Mouse (Mus musculus): Measurements from ENCODE around the gene Thsd4. TPM values are rescaled to one million over a fixed set of nuclear protein-coding genes. Genes with fewer than 3 reads are reported as not detected.
"Not testable (repeated sequence)": the region's sequence is repeated elsewhere in the genome, so short reads cannot be mapped to it uniquely, and the experiment has no call there.

Thsd4 gene
- total RNA-seq, 2 experiments from 2014 or later: 9.1 to 10.8 TPM

DNA sequence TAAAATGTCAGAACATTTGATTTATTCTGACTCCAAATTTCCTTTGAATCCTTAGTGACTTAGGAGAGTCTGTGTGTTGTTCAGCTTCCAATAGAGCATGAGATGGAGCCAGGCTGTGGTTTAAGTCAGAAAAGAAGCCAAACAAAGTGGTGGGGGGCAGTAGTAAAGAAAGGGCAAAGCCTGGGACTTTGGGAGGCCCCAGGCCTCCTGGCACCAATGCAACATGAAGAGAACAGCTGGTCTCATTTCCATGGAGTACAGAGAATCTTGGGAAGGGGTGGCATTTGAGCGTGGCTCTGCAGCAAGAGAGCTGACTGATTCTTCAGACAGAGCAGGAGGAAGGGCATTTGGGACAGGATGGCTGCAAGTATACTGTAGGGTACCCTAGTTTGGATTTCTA, 511.6 kb downstream of the Thsd4 start:
- DNase-seq (ENCODE audit: extremely low spot score in 1 of 2, low spot score in 2 of 2): no peak
- intact Hi-C loops (cut with DNase I): no loop called here

DNA sequence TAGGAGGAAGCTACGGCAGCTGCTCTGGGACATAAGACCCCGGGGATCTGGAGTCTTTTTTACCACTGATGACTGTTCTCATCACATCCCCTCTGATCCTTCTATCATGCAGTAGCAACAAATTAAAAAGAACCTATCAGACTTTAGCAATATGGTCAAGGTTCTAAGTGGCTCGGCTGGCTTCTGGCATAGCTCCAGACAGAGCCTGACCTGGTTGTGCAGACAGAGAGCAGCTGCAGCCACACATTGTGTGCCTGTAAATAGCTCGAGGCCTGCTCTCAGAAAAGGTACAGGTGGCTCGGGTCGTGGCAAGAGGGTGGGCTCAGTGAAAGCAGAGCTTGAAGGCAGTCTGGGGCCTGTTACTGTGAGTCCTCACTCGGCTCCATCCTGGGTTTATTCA, 512.9 kb downstream of the Thsd4 start:
- intact Hi-C loops (cut with DNase I): no loop called here
- no peak for DNase-seq (ENCODE audit: extremely low spot score in 1 of 2, low spot score in 2 of 2)

DNA sequence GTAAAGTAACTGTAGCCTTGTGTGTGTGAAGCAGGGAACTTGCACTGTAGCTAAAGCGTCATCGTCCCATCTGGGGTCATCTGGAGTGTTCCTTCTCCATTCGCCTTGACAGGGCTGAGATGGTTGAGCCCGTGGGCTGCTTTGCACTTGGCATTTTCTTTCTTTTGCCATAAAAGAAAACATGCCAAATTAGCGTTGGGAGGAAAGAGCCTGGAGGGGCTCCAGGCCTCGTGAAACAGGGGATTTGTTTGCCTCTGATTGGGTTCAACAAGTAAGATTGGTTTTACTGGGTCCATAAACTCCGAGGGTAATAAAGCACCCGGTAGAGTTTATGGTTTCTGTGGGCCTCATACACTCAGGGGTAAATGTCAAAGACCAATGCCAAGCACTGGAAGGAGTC, 519.5 kb downstream of the Thsd4 start:
- intact Hi-C loops (cut with DNase I): no loop called here
- no peak for DNase-seq (ENCODE audit: extremely low spot score in 1 of 2, low spot score in 2 of 2)

GRCm38 (mm10) chr9:60001444-60001843, 520.4 kb downstream of the Thsd4 start:
- no peak for DNase-seq (ENCODE audit: extremely low spot score in 1 of 2, low spot score in 2 of 2)
- intact Hi-C loops (cut with DNase I): no loop called here

DNA sequence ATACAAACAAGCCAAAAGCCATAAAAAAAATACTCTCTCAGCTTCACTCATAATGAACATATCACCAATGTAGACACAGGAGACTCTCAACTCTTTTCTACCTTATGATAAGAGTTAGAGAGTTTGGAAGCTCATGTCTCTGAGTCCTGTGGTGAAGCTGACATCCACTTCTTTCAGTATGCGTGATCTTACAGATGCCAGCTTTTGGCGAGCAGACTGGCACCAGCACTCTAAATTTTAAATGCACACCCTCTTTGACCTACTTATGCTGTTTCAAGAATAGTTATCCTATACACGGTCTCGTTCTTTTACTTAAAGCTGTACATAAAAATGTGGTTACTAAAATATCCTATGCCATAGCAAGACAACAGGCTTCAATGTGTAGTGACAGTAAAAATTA, 524.1 kb downstream of the Thsd4 start:
- DNase-seq (ENCODE audit: extremely low spot score in 1 of 2, low spot score in 2 of 2): no peak
- intact Hi-C loops (cut with DNase I): loop anchor here (10.0 kb wide), 2 partner anchors 157 to 597 kb away; no protein-coding TSS in a partner anchor

DNA sequence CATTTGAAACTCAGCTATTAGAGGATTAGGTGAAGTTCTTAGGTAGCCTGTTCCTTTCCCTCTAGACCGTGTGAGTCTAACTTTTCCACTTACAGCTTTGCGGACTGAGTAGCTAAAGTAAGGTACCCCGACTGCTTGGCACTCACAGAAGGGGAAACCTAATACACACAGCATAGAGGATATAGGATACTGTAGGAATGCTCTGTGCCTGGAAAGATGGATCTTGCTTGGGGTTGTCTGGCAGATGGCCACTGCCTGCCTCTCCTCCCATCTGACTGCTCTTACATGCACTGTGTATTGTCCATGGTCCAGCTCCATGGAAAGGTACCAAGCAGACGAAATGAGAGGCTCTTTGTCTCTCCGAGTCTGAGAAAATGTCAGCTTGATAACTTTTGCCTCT, 530.4 kb downstream of the Thsd4 start:
- DNase-seq (ENCODE audit: extremely low spot score in 1 of 2, low spot score in 2 of 2): no peak
- intact Hi-C loops (cut with DNase I): loop anchor here (10.0 kb wide), 2 partner anchors 163 to 603 kb away; no protein-coding TSS in a partner anchor

DNA sequence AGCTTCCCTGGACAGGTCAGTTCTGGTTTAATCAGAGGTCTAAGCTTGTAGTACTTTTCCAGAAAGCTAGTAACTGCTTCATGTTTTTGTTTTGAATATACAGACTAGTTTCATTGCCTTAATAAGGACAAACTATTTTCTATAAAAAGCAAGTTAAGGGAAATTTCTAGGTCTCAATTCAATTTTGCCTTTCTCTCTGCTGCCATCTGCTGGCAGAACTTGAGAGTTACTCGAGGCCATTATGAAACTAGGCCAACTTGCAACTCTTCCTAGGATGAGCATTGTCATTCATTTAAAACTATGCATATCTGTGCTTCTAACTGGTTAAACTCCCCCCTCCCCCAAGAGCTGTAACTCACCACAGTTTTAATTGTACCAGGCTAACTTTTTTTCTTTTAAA, 532.0 kb downstream of the Thsd4 start:
- intact Hi-C loops (cut with DNase I): loop anchor here (10.0 kb wide), 2 partner anchors 165 to 605 kb away; no protein-coding TSS in a partner anchor
- DNase-seq (ENCODE audit: extremely low spot score in 1 of 2, low spot score in 2 of 2): peak; percentile 66 to 79

GRCm38 (mm10) chr9:59985900-59986572, 535.8 kb downstream of the Thsd4 start:
- intact Hi-C loops (cut with DNase I): no loop called here

GRCm38 (mm10) chr9:59981116-59981515, 540.7 kb downstream of the Thsd4 start:
- DNase-seq (ENCODE audit: extremely low spot score in 1 of 2, low spot score in 2 of 2): no peak
- intact Hi-C loops (cut with DNase I): no loop called here

More at GRCm38 (mm10) chr9:59985900-59986572, 535.8 kb downstream of the Thsd4 start:
- DNase-seq (ENCODE audit: extremely low spot score in 1 of 2, low spot score in 2 of 2): peak in 1 of 2 experiments; percentile 30

DNA sequence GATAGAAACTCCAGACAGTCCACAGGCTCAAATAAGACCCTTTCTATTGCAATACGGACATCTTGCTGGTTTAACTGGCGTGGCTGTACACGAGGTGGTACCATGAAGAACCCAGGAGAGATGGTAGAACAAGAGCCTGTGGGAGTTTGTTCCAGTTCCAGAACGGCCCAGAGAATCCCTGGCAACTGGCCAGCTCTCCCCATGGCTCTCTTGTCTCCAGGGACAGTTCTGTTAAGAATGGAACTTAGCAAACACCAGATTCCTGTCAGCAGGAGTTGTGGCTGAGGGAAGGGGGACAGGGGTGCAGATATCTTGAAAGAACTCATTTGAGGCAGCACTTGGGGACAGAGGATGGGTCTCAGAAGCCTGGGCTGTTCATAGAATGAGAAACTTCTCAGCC, 550.6 kb downstream of the Thsd4 start:
- intact Hi-C loops (cut with DNase I): no loop called here

DNA sequence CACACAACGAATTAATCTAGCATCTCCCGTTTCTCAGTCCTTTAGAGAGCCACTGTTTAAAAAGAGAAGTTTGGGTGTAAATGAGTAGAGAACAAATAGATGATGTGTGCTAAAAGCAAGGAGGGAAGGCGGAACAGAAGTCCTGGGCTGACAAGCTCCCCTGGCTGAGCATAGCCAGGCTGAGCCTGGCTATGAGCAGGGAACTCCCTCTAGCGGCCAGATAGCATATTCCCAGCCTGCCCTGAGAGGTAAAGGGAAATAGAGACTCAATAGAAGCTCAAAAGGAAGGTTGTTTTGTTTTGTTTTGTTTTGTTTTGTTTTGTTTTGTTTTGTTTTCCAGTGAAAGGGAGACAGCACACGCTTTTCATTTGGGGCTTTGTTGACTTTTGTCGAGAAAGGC, 552.5 kb downstream of the Thsd4 start:
- intact Hi-C loops (cut with DNase I): loop anchor here (10.0 kb wide), 1 partner anchor 245 kb away; no protein-coding TSS in a partner anchor

More for the DNA sequence above, 550.6 kb downstream of the Thsd4 start:
- DNase-seq (ENCODE audit: extremely low spot score in 1 of 2, low spot score in 2 of 2): peak in 1 of 2 experiments; percentile 71

DNA sequence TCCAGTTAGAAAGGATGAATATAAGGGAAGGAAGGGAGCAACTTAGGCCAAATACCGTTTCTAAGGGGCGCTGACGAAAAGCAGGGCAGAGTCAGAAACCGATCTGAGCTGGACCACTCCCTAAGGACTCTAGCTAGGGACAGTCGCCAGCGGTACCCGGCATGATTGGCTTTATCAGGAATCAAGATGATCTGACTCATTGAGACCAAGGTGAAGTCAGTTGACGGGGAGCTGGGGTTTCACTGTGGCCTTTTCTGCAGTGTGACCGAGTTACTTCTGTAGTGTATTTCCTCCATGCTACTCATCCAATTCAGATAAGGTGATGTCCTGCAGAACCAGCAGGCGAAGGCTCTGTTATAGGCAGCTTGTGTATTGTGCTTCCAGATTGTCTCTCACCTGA, 556.8 kb downstream of the Thsd4 start:
- intact Hi-C loops (cut with DNase I): loop anchor here (10.0 kb wide), 1 partner anchor 240 kb away; no protein-coding TSS in a partner anchor
- no peak for DNase-seq (ENCODE audit: extremely low spot score in 1 of 2, low spot score in 2 of 2)

More for the DNA sequence above, 552.5 kb downstream of the Thsd4 start:
- DNase-seq (ENCODE audit: extremely low spot score in 1 of 2, low spot score in 2 of 2): peak; percentile 69 to 71

GRCm38 (mm10) chr9:59964367-59964766, 557.5 kb downstream of the Thsd4 start:
- intact Hi-C loops (cut with DNase I): loop anchor here (5.0 to 10.0 kb wide), 2 partner anchors 240 to 273 kb away; no protein-coding TSS in a partner anchor
- DNase-seq (ENCODE audit: extremely low spot score in 1 of 2, low spot score in 2 of 2): peak; percentile 22 to 48

- no peak for DNase-seq (ENCODE audit: extremely low spot score in 1 of 2, low spot score in 2 of 2)
- intact Hi-C loops (cut with DNase I): loop anchor here (5.0 to 10.0 kb wide), 2 partner anchors 237 to 276 kb away; no protein-coding TSS in a partner anchor
Observed at GRCm38 (mm10) chr9:59961201-59961955, 560.5 kb downstream of the Thsd4 start.

- no peak for DNase-seq (ENCODE audit: extremely low spot score in 1 of 2, low spot score in 2 of 2)
- intact Hi-C loops (cut with DNase I): loop anchor here (5.0 to 10.0 kb wide), 2 partner anchors 236 to 277 kb away; no protein-coding TSS in a partner anchor
Observed at GRCm38 (mm10) chr9:59960559-59960958, 561.3 kb downstream of the Thsd4 start, which contains the start of gene Nr2e3. Nr2e3 (minus strand) TSS chr9:59960659.

GRCm38 (mm10) chr9:59959276-59959675, 562.6 kb downstream of the Thsd4 start:
- intact Hi-C loops (cut with DNase I): no loop called here
- DNase-seq (ENCODE audit: extremely low spot score in 1 of 2, low spot score in 2 of 2): peak; percentile 56 to 83

DNA sequence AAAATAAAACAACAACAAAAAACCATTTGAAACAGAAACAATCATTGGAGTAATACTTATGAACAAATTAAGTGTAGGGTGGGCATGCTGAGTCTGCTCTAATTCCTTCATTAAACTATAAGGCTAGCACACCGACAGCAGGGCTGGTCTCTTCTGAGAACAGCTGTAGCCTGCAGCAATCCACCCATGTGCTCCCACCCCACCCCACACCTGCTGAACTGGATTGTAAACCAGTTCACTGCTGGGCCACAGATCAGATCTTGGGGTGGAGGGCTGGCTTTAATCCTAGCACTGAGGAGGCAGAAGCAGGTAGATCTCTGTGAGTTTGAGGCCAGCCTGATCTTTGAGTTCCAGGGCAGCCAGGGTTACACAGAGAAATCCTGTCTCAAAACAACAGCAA, 563.7 kb downstream of the Thsd4 start:
- intact Hi-C loops (cut with DNase I): not testable (repeated sequence)
- peak in 1 of 2 experiments; percentile 3 for DNase-seq (ENCODE audit: extremely low spot score in 1 of 2, low spot score in 2 of 2)

GRCm38 (mm10) chr9:59956496-59956895, 565.4 kb downstream of the Thsd4 start:
- intact Hi-C loops (cut with DNase I): no loop called here
- no peak for DNase-seq (ENCODE audit: extremely low spot score in 1 of 2, low spot score in 2 of 2)

GRCm38 (mm10) chr9:59955692-59956091, 566.2 kb downstream of the Thsd4 start:
- intact Hi-C loops (cut with DNase I): no loop called here
- DNase-seq (ENCODE audit: extremely low spot score in 1 of 2, low spot score in 2 of 2): peak in 1 of 2 experiments; percentile 14
